Mouse (Mus musculus) layer of hippocampus, postnatal 14 days (tissue): ENCODE measurements at regions not wholly inside any gene's neighbourhood (a gene's known extent, or its start where the extent isn't known, plus 50 kb on each side); places are given as distances from the start of the nearest gene placed in this dataset.

Source experiments
- DNase-seq, 2 experiments: peaks; one replicate each; pipeline ENCODE4 v3.0.0; 2021 to 2022; ENCODE audit warnings: low spot score in 2 of 2, mixed read lengths in 1 of 2

DNA sequence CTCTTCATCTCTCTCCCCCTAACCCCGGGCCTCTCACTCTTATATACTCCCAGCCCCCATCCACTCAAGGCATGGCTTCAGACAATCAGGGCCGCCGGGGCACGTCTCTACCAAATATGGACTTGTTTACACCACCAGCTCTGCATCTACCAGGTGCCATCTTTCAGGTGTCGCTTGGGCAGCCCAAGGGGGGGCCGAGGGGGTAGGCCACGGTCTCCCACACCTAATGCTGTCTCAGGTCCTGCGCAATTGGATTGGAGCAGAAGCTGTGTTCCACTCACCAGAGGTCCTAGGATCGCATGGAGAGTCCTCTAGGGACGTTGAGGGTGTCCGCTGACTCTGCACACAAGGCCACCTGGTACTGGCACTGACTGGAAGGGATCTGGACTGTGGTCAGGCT, 1306.0 kb upstream of the 1700015G11Rik start:
- DNase-seq, result no peak

DNA sequence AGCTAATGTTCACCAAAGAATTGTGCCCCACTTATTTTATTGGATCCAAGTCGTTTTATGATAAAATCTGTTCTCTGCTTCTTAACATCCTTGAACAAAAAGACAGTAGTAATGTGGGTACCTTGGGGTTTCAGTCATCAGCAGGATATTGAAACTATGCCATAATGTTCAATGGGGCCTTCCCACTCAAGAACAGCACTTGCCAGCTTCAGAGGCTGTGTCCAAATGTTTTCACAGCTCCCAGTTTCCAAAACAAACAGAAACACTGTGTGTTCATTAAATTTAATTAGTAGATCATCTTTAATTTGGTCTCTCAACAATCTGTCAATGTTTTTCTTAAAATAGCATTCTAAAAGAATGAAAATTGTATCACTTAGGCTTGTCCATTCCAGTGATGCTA, 1266.5 kb upstream of the 1700015G11Rik start:
- DNase-seq, result peak; percentile 2 to 64
